Mouse (Mus musculus) T-cell, adult 2 months (primary cell): Measurements from ENCODE around the gene Hfe.
"Not testable (repeated sequence)": the region's sequence is repeated elsewhere in the genome, so short reads cannot be mapped to it uniquely, and the experiment has no call there.

Experiments used
- DNase-seq: peaks from one replicate; pipeline ENCODE4 v3.0.0; 2022; ENCODE audit warnings: low spot score

The Hfe gene

GRCm38 (mm10) chr13:23744421-23745380 lies 34.0 kb upstream of the Hfe start:
- DNase-seq = no peak

DNA sequence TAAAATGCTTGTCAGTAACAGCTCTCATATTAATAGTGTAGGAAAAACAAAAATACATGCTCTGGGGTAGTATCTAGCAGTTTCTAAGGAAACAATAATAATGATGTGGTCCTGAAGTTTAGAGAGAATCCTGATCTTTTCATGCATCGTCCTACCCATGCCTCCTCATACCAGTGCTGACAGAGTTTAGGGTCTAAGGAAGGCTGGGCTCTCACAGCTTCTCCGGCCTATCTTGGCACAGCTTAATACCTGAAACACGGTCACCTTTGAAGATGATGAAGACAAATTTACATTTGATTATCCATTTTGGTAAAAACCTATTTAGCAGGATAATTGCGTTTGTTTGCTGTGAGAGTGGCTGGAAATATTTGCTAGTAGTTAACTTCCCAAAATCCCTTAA lies 33.3 kb upstream of the Hfe start:
- no peak for DNase-seq

DNA sequence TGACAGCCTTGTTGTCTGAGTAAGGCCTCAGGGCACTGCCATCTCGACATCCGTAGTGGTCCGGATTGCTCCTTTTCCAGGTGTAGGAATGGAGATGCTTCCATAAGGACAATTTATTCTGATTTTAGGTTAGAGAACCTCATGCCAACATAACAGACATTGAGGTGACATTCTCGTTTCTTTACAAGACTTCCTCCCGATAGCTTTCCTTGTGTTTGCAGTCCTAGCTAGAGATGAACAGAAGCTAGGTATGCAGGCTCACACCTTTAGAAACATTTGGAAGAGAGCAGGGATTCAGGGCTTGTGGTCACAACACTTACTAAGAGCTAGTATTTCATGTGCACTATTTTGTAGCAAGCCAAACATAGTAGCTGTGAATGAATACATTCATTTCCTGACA lies 32.6 kb upstream of the Hfe start:
- no peak for DNase-seq

- DNase-seq = no peak
Measured at GRCm38 (mm10) chr13:23742007-23742406, 31.4 kb upstream of the Hfe start.

DNA sequence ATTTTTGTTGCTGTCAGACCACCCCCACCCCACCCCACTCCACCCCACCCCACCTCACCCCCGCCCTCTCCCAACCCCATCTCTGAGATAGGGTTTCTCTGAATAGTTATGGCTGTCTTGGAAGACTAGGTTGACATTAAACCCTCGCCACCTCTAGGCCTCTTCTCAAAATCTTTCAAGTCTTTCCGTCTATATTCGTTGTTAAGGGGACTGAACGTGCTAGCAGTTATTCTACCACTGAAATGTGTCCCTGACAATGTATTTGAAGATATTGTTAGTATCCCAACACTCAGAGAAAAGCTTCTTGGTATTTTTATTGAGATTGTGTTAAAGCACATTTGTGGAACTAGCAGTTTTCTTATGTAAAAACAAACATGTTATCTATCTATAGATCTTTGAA lies 30.3 kb upstream of the Hfe start:
- no peak for DNase-seq

DNA sequence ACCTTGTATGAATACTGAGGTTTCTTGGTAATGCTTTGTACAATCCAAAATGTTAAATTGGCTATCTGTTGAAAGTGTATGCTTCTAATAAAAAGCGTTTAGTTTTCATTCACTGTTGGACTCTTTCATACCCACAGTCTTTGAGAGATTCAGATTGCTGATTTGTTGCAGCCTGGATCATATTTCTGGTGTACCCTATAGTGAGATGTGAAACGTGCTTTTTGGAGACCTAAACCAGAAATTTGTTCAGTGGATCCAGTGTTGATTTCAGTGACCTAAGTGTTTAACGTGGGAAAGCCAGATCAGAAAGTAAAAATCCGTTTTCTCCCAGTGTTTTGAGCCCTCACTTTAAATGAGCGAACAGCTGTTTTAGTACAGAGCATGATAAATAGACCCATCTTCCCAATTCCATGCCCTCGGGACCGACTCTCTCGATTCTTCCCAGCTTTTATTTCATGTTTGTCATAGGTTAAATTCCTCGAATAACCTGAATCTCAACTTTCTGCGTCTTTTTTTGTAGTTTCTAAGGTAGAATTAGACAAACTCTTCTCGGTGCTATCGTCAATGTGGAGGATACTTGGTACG lies 29.7 kb upstream of the Hfe start:
- DNase-seq = no peak

DNA sequence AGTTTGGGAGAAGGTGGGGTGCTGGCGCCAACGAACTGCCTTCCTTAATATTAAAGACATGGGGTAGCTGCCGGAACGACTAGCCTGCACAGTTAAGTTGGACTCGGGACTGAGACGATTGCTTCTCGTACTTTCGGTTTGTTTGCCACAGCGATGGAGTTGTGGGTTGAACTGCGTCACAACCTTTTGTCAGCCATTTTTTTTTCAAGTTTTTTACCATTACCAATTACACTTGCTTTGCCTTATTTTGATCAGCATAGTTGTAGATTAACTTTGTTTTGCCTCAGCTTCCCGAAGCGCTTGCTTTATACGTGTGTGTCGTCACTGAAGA lies 29.2 kb upstream of the Hfe start:
- no peak for DNase-seq

GRCm38 (mm10) chr13:23739069-23739921 lies 28.6 kb upstream of the Hfe start:
- DNase-seq = peak; percentile 93

DNA sequence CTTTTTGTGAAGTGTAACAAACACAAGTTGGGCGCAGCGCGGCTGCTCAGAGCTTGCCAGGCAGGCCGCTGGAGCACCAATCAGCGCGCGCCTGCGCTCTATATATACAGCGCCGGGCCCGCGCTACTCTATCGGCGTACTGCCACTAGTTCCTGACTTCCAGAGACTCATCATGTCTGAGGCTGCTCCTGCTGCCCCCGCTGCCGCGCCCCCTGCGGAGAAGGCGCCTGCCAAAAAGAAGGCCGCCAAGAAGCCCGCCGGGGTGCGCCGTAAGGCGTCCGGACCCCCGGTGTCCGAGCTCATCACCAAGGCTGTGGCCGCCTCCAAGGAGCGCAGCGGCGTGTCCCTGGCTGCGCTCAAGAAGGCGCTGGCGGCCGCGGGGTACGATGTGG lies 28.0 kb upstream of the Hfe start, which contains the start of gene Hist1h1c:
Gene Hist1h1c (plus strand): TSS at position 132 of the 392 bp plus-strand sequence.
- DNase-seq = peak; percentile 92

DNA sequence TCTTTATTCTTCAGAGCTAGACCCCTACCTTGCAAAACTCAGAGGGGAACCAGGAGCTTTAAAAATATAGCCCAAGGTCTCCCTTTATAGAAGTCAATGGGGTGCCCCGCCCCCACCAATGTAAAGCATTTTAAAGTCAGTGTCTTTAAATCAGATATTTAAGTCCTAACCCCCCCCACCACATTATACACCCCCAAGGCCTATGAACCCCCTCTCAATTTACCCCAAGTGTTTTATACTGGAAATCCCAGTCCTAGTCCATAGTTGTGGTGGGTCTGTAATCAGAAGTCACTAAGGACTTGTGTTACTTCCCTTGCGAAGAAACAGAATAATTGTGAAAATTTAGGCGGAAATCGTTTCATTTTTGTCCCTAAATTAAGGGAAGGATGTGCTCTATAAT lies 27.4 kb upstream of the Hfe start:
- no peak for DNase-seq

DNA sequence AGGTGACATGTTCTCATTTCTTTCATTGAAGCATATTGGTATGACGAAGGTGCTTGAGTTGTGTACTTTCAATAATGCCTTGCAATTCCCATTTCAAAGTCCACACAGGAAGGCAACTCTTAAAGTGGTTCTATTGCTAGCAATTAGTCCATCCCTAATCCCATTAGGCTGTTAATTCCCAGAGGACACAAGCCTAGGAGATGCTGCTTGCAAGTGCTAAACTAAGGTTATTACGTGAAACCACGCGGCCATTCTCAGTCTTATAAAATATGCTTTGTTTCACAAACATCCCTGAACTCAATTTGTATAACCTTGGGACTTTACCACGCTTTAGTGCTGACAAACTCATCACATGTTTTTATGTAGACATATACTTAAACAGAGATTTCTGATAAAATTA lies 26.4 kb upstream of the Hfe start:
- no peak for DNase-seq

DNA sequence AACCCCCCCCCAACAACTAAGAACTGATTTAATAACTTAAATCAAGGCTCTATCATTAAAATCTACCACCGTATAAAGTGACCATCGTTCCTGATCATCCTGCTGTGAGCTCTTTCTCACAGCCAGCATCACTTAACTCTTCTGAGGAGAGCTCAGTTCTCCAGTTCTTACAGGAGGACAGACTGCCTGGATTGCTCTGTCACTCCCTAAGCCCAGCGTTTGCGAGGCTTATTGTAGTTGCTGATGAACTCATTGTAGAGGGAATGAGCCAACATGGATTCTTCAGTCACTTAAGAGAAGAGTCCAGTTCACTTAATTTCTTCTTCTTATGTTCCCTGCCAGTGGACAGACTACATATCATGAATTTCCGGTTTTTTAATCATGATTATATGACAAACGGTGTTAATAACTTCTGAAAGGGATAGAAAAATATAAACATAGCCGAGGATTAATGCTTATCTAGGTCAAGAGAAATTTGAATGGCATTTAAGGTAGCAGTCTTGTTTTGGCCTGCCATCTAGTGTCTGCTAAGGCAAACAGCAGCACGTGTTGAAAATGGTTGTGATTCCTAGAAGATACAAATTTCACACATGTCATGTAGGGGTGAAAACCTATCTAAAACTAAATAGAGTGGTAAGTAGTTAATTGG lies 21.6 kb upstream of the Hfe start:
- peak; percentile 40 for DNase-seq

DNA sequence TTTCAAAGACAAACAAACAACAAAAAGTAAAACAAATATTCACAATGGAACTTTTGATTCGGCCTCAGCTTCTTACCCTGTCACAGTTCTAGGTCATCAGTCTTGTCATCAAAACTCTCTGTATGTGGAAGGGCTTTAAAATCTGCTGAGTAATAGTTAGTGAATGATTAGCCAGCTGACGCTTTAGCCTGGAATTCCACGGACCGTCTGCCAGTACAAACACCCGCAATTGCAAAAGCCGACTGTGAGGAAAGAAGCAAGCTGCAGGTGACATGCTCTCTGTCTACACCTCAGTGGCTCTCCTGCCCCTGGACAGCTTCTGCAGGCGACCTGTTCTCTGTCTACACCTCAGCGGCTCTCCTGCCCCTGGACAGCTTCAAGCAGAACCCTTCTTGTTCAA lies 19.8 kb upstream of the Hfe start:
- DNase-seq = no peak

- DNase-seq = no peak
Measured at GRCm38 (mm10) chr13:23729706-23730105, 19.1 kb upstream of the Hfe start.

DNA sequence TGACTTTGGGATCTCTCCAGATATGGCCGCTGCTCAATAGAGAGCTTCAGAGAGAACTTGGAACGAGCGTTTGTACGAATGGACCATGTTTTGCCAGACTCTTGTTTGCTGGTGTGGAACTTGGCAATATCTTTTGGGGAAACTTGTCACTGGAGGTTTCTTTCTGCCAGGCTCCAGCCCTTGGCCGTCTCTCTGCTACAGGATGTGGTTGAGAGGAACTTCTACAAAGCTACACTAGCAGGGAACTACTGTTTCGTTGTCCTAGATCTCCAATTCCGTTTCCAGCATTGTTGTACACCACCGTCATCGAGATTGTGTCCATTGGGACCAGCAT lies 18.5 kb upstream of the Hfe start:
- DNase-seq = no peak

DNA sequence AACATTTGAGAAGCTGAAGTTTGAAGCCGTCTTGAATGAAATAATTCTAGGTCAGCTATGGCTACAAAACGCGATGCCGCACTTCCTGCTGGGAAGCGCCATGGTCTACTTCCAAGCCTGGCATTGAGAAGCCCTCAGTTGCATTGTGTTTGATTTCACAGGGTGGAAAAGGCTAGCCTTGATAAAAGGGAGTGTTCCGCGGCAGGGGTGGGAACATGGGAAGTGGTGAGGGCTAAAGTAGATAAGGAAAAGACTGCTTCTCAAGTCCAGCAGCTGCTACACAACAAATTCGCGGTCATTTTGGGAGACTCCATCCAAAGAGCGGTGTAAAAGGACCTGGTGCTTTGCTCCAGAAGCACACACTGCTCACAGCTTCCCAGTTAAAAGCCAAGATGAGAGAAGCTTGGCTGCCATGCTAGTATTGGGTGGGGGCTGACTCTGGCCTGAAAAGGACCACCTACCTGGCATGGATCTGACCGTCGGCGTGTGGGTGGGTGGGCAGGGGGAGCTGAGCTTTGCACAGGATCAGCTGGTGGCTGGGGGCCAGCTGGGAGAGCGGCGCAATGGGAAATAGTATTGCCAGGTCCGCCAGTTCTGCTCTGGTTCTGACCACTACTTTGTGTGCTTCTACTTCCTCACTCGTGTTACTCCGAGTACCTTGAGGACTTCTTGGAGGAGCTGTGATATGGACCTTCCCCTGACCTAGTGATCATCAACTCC lies 18.0 kb upstream of the Hfe start:
- no peak for DNase-seq

GRCm38 (mm10) chr13:23725213-23725612 lies 14.6 kb upstream of the Hfe start:
- no peak for DNase-seq

DNA sequence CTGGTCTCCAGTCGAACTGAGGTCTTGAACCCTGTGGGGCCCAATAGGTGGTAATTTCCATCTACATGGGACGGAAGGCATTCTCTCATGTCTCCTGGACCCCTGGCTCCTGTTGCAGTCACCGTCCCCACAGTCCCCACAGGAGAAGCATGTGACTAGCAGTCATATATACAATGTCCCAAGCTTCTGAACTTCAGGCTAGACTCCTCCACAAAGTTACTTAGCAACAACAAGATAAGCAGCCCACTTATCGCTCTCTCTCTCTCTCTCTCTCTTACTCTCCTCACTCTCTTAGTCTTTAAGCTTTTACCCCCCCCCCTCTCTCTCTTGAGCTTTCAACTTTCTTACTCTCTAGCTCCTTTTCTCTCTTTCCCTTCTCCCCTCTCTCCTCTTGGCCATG lies 13.6 kb upstream of the Hfe start:
- DNase-seq = no peak

GRCm38 (mm10) chr13:23717593-23718245 lies 7.1 kb upstream of the Hfe start:
- not testable (repeated sequence) for DNase-seq

GRCm38 (mm10) chr13:23717176-23717575 lies 6.5 kb upstream of the Hfe start:
- DNase-seq = no peak
